Mouse (Mus musculus) cerebellum, adult 2 months (tissue): ENCODE data around the gene Dusp7.

ENCODE experiments used
- CTCF ChIP-seq: fragments of 200-500 bp; IDR thresholded peaks from 2 replicates; pipeline ENCODE4 v1.5.1; 2011; ENCODE audit warnings: low read depth, mild to moderate bottlenecking, control low read depth, low read length, moderate library complexity, borderline replicate concordance; ENCODE audit not compliant: insufficient read depth
- POLR2A ChIP-seq: fragments of 200-500 bp; IDR thresholded peaks from 2 replicates; pipeline ENCODE4 v1.6.1; 2011; ENCODE audit warnings: low read length, control low read depth, borderline replicate concordance; ENCODE audit not compliant: insufficient read depth

DNA sequence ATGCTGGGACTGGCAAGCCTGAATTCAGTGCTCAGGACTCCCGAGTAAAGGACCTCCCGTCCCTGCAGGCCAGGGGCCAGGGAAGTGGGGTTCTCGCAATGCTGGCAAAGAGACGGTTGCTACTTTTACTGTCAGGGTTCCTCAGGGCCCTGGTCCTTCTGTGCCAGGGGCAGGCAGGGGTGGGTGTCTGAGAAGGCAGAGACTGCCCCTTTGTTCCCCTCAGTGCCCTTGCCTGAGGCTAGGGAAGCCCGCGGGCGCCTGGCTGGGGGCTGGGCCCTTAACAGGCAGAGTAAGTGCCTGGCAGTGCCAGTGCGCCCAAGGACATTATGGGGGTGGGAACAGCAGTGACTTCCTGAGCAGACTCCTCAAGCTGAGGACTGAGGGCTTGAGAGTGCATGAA is 8.8 kb downstream of the Dusp7 start:
- no peak for TF ChIP-seq CTCF
- TF ChIP-seq POLR2A = no peak
